Mouse (Mus musculus) G1E (cell line): ENCODE results near the gene March5.

Source experiments
- CTCF ChIP-seq: IDR thresholded peaks from 2 replicates; pipeline ENCODE4 v1.5.1; 2012; ENCODE audit warnings: low read depth, low read length, inconsistent platforms, mixed read lengths
- GATA1 ChIP-seq: IDR thresholded peaks from 2 replicates; pipeline ENCODE4 v1.6.1; 2012; ENCODE audit warnings: borderline replicate concordance, low read length, inconsistent platforms, mixed read lengths
- GATA2 ChIP-seq: IDR thresholded peaks from 2 replicates; pipeline ENCODE4 v1.6.1; 2012; ENCODE audit warnings: low read depth, low read length, inconsistent platforms, borderline replicate concordance
- POLR2AphosphoS5 ChIP-seq: IDR thresholded peaks from 2 replicates; pipeline ENCODE4 v1.6.1; 2012; ENCODE audit warnings: low read depth, low read length, inconsistent platforms; ENCODE audit not compliant: insufficient replicate concordance
- TAL1 ChIP-seq: conservative IDR thresholded peaks from 2 replicates; pipeline ENCODE4 v1.6.1; 2012; ENCODE audit warnings: low read depth, low read length, inconsistent platforms, mixed read lengths

GRCm38 (mm10) chr19:37237712-37238437, 30.5 kb downstream of the March5 start:
- TF ChIP-seq CTCF: no peak
- TF ChIP-seq GATA1: no peak
- TF ChIP-seq TAL1: peak; percentile 67; the same call in 1 of the 2 replicates
- TF ChIP-seq GATA2: no peak
- no peak for TF ChIP-seq POLR2AphosphoS5
